Mouse (Mus musculus) erythroblast, embryonic 14.5 days (primary cell): ENCODE measurements around the gene Gja5.

Experiments used
- GATA1 ChIP-seq: IDR thresholded peaks from 2 replicates; pipeline ENCODE4 v1.6.1; 2012; ENCODE audit warnings: low read length, inconsistent platforms, mixed read lengths
- TAL1 ChIP-seq: IDR thresholded peaks from 3 replicates; pipeline ENCODE4 v1.6.1; 2012; ENCODE audit warnings: low read length, inconsistent platforms, mixed read lengths

DNA sequence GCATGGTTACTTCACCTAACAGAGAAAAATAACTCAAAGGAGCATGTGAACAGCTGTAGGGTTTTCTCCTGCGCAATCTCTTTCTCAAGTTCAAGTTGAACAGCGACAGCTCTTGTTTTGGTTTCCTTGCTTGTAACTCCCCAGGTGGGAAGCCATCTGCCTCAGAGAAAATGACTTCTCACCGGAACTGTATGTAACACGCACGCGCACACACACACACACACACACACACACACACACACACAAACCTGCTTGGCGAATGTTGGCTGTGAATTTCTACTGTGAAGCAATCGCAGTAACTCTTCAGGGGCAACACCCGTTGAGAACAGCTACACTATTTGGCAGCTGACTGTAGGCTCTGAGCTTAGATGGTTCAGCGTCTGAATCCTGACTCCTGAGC, 98.6 kb downstream of the Gja5 start:
- TF ChIP-seq TAL1, result no peak
- TF ChIP-seq GATA1, result no peak
